Mouse (Mus musculus): ENCODE data around the gene Flnb. TPM values are rescaled to one million over a fixed set of nuclear protein-coding genes. Genes with fewer than 3 reads are reported as not detected.

The Flnb gene
- polyA plus RNA-seq, 1 experiment from 2014 or later: 10.5 TPM

DNA sequence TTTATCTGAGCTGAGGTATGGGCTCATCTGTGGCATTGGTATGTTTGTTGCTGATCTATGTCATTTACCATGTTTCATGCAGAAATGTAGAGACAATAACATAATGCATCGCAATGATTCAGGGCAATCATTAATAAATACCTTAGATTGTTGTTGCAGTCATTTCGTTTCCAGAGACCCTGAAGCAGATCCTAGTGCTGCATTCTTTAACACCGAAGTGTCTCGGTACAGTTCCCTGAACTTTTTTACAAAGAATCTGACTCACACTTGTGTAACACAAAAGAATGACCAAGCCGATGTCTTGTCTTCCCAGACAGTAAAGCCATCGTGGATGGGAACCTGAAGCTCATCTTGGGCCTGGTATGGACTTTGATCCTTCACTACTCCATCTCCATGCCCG lies 49.5 kb downstream of the Flnb start:
- Histone ChIP-seq H3K4me2 (ENCODE audit: low read length) (no peak overlapping the region), H3K27me3 (replicated peaks; ENCODE audit: control insufficient read depth, insufficient read depth, low read length) (no peaks in the 10 kb centered on the region), H3K9me3 (ENCODE audit: control insufficient read depth, low read length) (no peaks in the 10 kb centered on the region), H3K9ac (replicated peaks; ENCODE audit: low read depth, low read length) (no peak overlapping the region), H3K36me3 (ENCODE audit: control insufficient read depth, insufficient read depth) (peaks cover 3% of the 10 kb centered on the region; the same call in 1 of the 2 replicates), H3K4me3 (replicated peaks; ENCODE audit: low read length) (no peak overlapping the region), H3K4me1 (replicated peaks; ENCODE audit: control insufficient read depth, insufficient read depth, low read length) (no peaks in the 10 kb centered on the region; the same call in 1 of the 2 replicates), H3K27ac (ENCODE audit: low read length) (no peak overlapping the region)
- 93% methylated on average over 7 of the region's 7 CpGs for WGBS
- ATAC-seq: no peak

DNA sequence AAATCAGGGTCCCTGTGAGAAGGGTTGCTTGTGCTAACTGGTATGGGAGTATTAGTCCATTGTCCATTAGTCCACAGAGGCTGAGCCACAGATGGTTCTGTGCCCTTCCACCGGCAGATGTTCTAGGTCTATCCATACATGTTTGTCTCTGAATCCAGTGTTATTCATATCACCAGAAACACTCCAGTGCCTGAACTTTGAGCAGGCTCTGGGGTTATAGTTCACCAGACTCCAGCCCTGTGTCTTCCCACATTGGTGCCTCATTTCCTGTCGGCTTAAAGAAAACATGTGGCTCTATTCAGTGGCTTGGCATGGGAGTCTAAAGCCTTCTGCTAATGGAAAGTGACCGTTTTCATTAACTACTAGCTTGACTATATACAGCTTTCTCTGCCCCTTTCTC lies 50.1 kb downstream of the Flnb start:
- no peaks in the 10 kb centered on the region for H3K9me3 ChIP-seq (ENCODE audit: control insufficient read depth, low read length)
- H3K4me1 ChIP-seq (replicated peaks; ENCODE audit: control insufficient read depth, insufficient read depth, low read length): no peaks in the 10 kb centered on the region; the same call in 1 of the 2 replicates
- no peak overlapping the region for H3K27ac ChIP-seq (ENCODE audit: low read length)
- ATAC-seq: no peak
- H3K4me2 ChIP-seq (ENCODE audit: low read length): no peak overlapping the region
- H3K27me3 ChIP-seq (replicated peaks; ENCODE audit: control insufficient read depth, insufficient read depth, low read length): no peaks in the 10 kb centered on the region
- no peak overlapping the region for H3K9ac ChIP-seq (replicated peaks; ENCODE audit: low read depth, low read length)
- peaks cover 3% of the 10 kb centered on the region; the same call in 1 of the 2 replicates for H3K36me3 ChIP-seq (ENCODE audit: control insufficient read depth, insufficient read depth)
- H3K4me3 ChIP-seq (replicated peaks; ENCODE audit: low read length): no peak overlapping the region
- 91% methylated on average over 3 of the region's 3 CpGs for WGBS

GRCm38 (mm10) chr14:7869796-7870195 lies 52.0 kb downstream of the Flnb start:
- no peak overlapping the region for H3K4me3 ChIP-seq (replicated peaks; ENCODE audit: low read length)
- H3K4me2 ChIP-seq (ENCODE audit: low read length): no peak overlapping the region
- no peak overlapping the region for H3K9ac ChIP-seq (replicated peaks; ENCODE audit: low read depth, low read length)
- peaks cover 8% of the 10 kb centered on the region; the same call in 1 of the 2 replicates for H3K36me3 ChIP-seq (ENCODE audit: control insufficient read depth, insufficient read depth)
- H3K4me1 ChIP-seq (replicated peaks; ENCODE audit: control insufficient read depth, insufficient read depth, low read length): no peaks in the 10 kb centered on the region
- no peak for ATAC-seq
- no peaks in the 10 kb centered on the region for H3K9me3 ChIP-seq (ENCODE audit: control insufficient read depth, low read length)
- no peak overlapping the region for H3K27ac ChIP-seq (ENCODE audit: low read length)
- no peaks in the 10 kb centered on the region for H3K27me3 ChIP-seq (replicated peaks; ENCODE audit: control insufficient read depth, insufficient read depth, low read length)
- 98% methylated on average over 6 of the region's 6 CpGs for WGBS

DNA sequence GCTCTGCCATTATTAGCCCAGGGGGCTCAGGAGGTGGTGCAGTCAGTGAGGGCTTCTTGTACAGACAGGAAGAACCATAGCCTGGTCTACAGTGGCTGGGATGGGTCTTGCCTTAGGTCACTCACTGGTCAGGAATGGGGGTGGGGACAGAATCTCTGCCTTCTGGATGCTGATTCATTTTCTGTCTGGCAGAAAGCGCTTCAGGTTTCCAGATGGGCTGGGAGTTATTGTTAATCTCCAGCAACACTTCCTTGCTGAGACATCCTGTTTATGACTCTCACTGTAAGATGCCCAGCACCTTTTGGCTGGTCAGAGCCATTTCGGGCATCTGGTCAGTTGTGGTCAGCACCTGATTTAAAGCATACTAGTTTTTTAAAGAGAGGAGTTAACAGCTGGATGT lies 55.8 kb downstream of the Flnb start:
- no peak overlapping the region for H3K27ac ChIP-seq (ENCODE audit: low read length)
- 94% methylated on average over 2 of the region's 2 CpGs for WGBS
- H3K9ac ChIP-seq (replicated peaks; ENCODE audit: low read depth, low read length): no peak overlapping the region
- no peaks in the 10 kb centered on the region for H3K27me3 ChIP-seq (replicated peaks; ENCODE audit: control insufficient read depth, insufficient read depth, low read length)
- no peak for ATAC-seq
- no peaks in the 10 kb centered on the region for H3K4me1 ChIP-seq (replicated peaks; ENCODE audit: control insufficient read depth, insufficient read depth, low read length)
- H3K4me2 ChIP-seq (ENCODE audit: low read length): no peak overlapping the region
- H3K4me3 ChIP-seq (replicated peaks; ENCODE audit: low read length): no peak overlapping the region
- H3K36me3 ChIP-seq (ENCODE audit: control insufficient read depth, insufficient read depth): peaks cover 5% of the 10 kb centered on the region; the same call in 1 of the 2 replicates
- no peaks in the 10 kb centered on the region for H3K9me3 ChIP-seq (ENCODE audit: control insufficient read depth, low read length)

- Histone ChIP-seq H3K27ac (ENCODE audit: low read length) (no peak overlapping the region), H3K4me3 (replicated peaks; ENCODE audit: low read length) (no peak overlapping the region), H3K4me1 (replicated peaks; ENCODE audit: control insufficient read depth, insufficient read depth, low read length) (no peaks in the 10 kb centered on the region), H3K27me3 (replicated peaks; ENCODE audit: control insufficient read depth, insufficient read depth, low read length) (no peaks in the 10 kb centered on the region), H3K4me2 (ENCODE audit: low read length) (no peak overlapping the region), H3K9me3 (ENCODE audit: control insufficient read depth, low read length) (no peaks in the 10 kb centered on the region), H3K9ac (replicated peaks; ENCODE audit: low read depth, low read length) (no peak overlapping the region), H3K36me3 (ENCODE audit: control insufficient read depth, insufficient read depth) (peaks cover 5% of the 10 kb centered on the region; the same call in 1 of the 2 replicates)
- ATAC-seq: no peak
- 83% methylated on average over 4 of the region's 4 CpGs for WGBS
Observed at GRCm38 (mm10) chr14:7874495-7874894, 56.7 kb downstream of the Flnb start.

DNA sequence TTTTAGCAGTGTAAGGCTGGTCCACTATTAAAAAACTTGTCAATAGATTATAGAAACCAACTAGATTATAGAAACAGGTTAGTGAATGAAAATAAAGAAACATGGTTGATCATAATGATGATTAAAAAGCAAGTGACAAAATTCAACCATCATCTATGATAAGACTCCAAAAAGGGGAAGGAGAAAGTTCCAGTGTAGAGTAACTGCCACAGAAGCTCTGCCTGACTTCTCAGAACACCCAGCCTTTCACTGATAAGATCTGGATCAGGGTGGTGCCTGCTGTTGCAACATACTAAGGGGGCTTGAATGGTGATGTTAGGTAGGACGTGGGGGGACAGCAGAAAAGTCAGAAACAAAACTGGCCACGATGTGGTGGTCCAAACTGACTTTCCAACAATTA lies 60.2 kb downstream of the Flnb start:
- no peak for ATAC-seq
- Histone ChIP-seq H3K4me1 (replicated peaks; ENCODE audit: control insufficient read depth, insufficient read depth, low read length) (no peaks in the 10 kb centered on the region), H3K9me3 (ENCODE audit: control insufficient read depth, low read length) (no peaks in the 10 kb centered on the region), H3K36me3 (ENCODE audit: control insufficient read depth, insufficient read depth) (peaks cover 8% of the 10 kb centered on the region; the same call in 1 of the 2 replicates), H3K4me2 (ENCODE audit: low read length) (no peak overlapping the region), H3K9ac (replicated peaks; ENCODE audit: low read depth, low read length) (no peak overlapping the region), H3K27me3 (replicated peaks; ENCODE audit: control insufficient read depth, insufficient read depth, low read length) (no peaks in the 10 kb centered on the region), H3K4me3 (replicated peaks; ENCODE audit: low read length) (no peak overlapping the region), H3K27ac (ENCODE audit: low read length) (no peak overlapping the region)
- 93% methylated on average over 2 of the region's 2 CpGs for WGBS

DNA sequence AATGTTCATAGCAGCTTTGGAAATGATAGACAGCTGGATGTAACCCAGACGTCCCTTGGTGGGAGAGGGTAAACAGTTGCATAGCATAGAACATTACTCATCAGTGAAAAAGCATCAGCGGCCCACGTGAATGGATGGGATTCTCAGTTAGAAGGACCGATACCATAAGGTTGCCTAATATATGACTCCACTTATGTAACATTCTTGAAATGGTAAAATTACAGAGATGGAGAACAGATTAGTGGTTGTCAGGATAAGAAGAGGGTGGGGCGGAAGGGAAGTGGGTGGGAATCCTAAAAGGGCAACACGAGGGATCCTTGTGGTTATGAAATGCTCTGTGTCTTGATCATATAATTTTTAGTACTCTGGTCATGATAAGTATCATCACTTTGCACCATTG lies 62.6 kb downstream of the Flnb start:
- Histone ChIP-seq H3K4me1 (replicated peaks; ENCODE audit: control insufficient read depth, insufficient read depth, low read length) (peaks cover 11% of the 10 kb centered on the region), H3K4me3 (replicated peaks; ENCODE audit: low read length) (no peak overlapping the region), H3K36me3 (ENCODE audit: control insufficient read depth, insufficient read depth) (0 out of 2 replicates have a peak, but pooled peaks cover 7% of the 10 kb centered on the region), H3K27me3 (replicated peaks; ENCODE audit: control insufficient read depth, insufficient read depth, low read length) (no peaks in the 10 kb centered on the region), H3K4me2 (ENCODE audit: low read length) (no peak overlapping the region), H3K9ac (replicated peaks; ENCODE audit: low read depth, low read length) (no peak overlapping the region), H3K27ac (ENCODE audit: low read length) (no peak overlapping the region), H3K9me3 (ENCODE audit: control insufficient read depth, low read length) (no peaks in the 10 kb centered on the region)
- 96% methylated on average over 6 of the region's 6 CpGs for WGBS
- no peak for ATAC-seq

GRCm38 (mm10) chr14:7881533-7881932 lies 63.8 kb downstream of the Flnb start:
- Histone ChIP-seq H3K27me3 (replicated peaks; ENCODE audit: control insufficient read depth, insufficient read depth, low read length) (no peaks in the 10 kb centered on the region), H3K4me2 (ENCODE audit: low read length) (no peak overlapping the region), H3K4me3 (replicated peaks; ENCODE audit: low read length) (no peak overlapping the region), H3K9ac (replicated peaks; ENCODE audit: low read depth, low read length) (no peak overlapping the region), H3K9me3 (ENCODE audit: control insufficient read depth, low read length) (no peaks in the 10 kb centered on the region), H3K27ac (ENCODE audit: low read length) (no peak overlapping the region), H3K4me1 (replicated peaks; ENCODE audit: control insufficient read depth, insufficient read depth, low read length) (peaks cover 16% of the 10 kb centered on the region), H3K36me3 (ENCODE audit: control insufficient read depth, insufficient read depth) (0 out of 2 replicates have a peak, but pooled peaks cover 7% of the 10 kb centered on the region)
- 93% methylated on average over 11 of the region's 11 CpGs for WGBS
- no peak for ATAC-seq

DNA sequence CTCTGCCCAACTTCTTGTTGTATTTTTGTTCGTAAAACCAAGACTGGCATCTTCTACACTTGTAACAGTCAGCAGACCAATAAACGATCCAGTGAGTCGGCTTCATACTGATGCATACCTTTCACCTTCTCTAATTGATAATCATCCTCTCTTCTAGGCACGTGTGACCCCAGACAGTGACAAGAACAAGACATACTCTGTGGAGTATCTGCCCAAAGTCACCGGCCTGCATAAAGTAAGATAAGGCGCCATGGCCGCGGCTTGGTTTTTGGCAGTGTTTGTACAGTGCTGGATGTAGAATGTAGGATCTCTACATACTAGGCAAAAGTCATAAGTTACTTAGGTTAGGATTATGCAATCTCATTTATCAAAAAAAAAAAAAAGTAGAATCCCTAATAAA lies 64.3 kb downstream of the Flnb start:
- WGBS: 96% methylated on average over 8 of the region's 8 CpGs

DNA sequence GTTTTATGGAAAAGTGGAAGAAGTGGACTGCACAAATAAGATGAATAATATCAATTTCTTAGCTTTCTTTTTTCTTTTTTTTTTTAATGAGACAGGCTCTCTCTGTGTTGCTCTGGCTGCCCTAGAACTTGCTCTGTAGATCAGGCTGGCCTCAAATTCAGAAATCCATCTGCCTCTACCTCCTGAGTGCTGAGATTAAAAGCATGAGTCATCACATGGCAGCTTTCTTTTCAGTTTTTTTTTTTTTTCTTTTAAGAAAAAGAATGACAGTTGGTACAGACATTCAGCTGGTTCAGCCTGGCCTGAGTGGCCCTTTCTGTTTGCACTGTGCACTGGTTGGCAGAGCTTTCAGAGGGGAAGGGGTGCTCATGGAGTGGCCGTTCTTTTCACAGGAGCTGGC lies 66.4 kb downstream of the Flnb start:
- peaks cover 27% of the 10 kb centered on the region for H3K4me1 ChIP-seq (replicated peaks; ENCODE audit: control insufficient read depth, insufficient read depth, low read length)
- no peak overlapping the region for H3K4me3 ChIP-seq (replicated peaks; ENCODE audit: low read length)
- no peak overlapping the region for H3K9ac ChIP-seq (replicated peaks; ENCODE audit: low read depth, low read length)
- H3K27me3 ChIP-seq (replicated peaks; ENCODE audit: control insufficient read depth, insufficient read depth, low read length): no peaks in the 10 kb centered on the region
- WGBS: 43% methylated on average over 1 of the region's 1 CpGs
- no peak overlapping the region for H3K4me2 ChIP-seq (ENCODE audit: low read length)
- H3K36me3 ChIP-seq (ENCODE audit: control insufficient read depth, insufficient read depth): 0 out of 2 replicates have a peak, but pooled peaks cover 7% of the 10 kb centered on the region
- ATAC-seq: no peak
- no peak overlapping the region for H3K27ac ChIP-seq (ENCODE audit: low read length)
- no peaks in the 10 kb centered on the region for H3K9me3 ChIP-seq (ENCODE audit: control insufficient read depth, low read length)

More for the DNA sequence above, 64.3 kb downstream of the Flnb start:
- Histone ChIP-seq H3K4me1 (replicated peaks; ENCODE audit: control insufficient read depth, insufficient read depth, low read length) (peaks cover 16% of the 10 kb centered on the region), H3K4me3 (replicated peaks; ENCODE audit: low read length) (no peak overlapping the region), H3K9me3 (ENCODE audit: control insufficient read depth, low read length) (no peaks in the 10 kb centered on the region), H3K27ac (ENCODE audit: low read length) (no peak overlapping the region), H3K27me3 (replicated peaks; ENCODE audit: control insufficient read depth, insufficient read depth, low read length) (no peaks in the 10 kb centered on the region), H3K4me2 (ENCODE audit: low read length) (no peak overlapping the region), H3K36me3 (ENCODE audit: control insufficient read depth, insufficient read depth) (0 out of 2 replicates have a peak, but pooled peaks cover 7% of the 10 kb centered on the region), H3K9ac (replicated peaks; ENCODE audit: low read depth, low read length) (no peak overlapping the region)
- ATAC-seq: no peak

Data from forebrain, embryonic 16.5 days (tissue).